Mouse (Mus musculus): ENCODE results near the gene Ldb3. TPM values are rescaled to one million over a fixed set of nuclear protein-coding genes. Genes with fewer than 3 reads are reported as not detected.

Ldb3 gene
- total and polyA plus RNA-seq, 2 experiments from 2014 or later = 376 to 526 TPM

DNA sequence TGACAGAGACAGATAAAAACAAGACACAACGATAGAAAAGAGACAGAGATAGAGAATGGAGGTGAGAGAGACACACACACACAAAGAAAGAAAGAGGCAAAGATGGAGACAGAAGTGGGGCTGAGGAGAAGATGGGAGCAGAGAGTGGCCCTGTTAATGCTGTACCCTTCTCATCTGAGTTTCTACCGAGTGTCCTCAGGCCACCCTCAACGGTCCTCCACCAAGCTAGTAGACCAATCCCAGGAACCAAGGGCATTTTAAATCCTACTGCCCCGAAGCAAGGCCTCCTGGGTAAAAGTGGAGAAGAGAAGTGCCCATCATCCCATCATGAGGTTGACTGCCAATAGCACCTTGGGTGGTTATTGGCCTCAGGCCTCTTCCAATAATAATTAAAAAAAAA is 17.6 kb downstream of the Ldb3 start:
- DNase-seq (ENCODE audit: low spot score) (no peak), ATAC-seq (ENCODE audit: insufficient read depth, low read depth) (no peak)
- Histone ChIP-seq H3K4me2 (ENCODE audit: low read depth, low read length) (no peak overlapping the region), H3K4me3 (ENCODE audit: low read depth, low read length) (no peak overlapping the region), H3K9me3 (replicated peaks; ENCODE audit: control insufficient read depth, low read length) (no peaks in the 10 kb centered on the region), H3K9ac (replicated peaks; ENCODE audit: low read depth, low read length) (no peak overlapping the region), H3K27ac (ENCODE audit: low read depth) (peak overlapping the region; percentile 95), H3K36me3 (replicated peaks; ENCODE audit: control insufficient read depth, insufficient read depth, low read length) (peaks cover 14% of the 10 kb centered on the region), H3K4me1 (ENCODE audit: control insufficient read depth, insufficient read depth) (peaks cover 43% of the 10 kb centered on the region), H3K27me3 (ENCODE audit: control insufficient read depth, insufficient read depth, low read length) (no peaks in the 10 kb centered on the region)
- TF ChIP-seq EP300 (IDR thresholded peaks at IDR 0.05; ENCODE audit: low read depth) (no peak), CTCF (IDR thresholded peaks at IDR 0.05; ENCODE audit: low read depth) (no peak)
- WGBS = 47% methylated on average over 4 of the region's 4 CpGs

DNA sequence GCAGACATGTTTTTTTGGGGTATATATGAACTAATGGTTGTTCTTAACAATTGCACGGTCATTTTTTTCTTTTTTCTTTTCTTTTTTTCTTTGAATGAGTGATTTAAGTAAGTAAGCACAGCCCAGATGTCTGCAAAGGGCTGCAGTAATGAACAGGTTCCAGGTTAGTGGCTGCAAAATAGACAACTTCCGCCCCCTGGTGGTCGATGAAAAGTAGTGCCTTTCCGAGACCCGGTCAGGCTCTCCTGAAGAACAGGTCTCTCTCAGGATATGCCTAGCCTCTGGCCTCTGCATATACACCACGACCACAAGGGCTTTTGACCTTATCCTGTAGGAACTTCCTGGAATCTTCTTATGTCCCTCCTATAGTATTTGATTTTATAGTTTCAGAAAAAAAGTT is 18.2 kb downstream of the Ldb3 start:
- Histone ChIP-seq H3K4me1 (ENCODE audit: control insufficient read depth, insufficient read depth) (peaks cover 44% of the 10 kb centered on the region), H3K27me3 (ENCODE audit: control insufficient read depth, insufficient read depth, low read length) (no peaks in the 10 kb centered on the region), H3K4me3 (ENCODE audit: low read depth, low read length) (no peak overlapping the region), H3K36me3 (replicated peaks; ENCODE audit: control insufficient read depth, insufficient read depth, low read length) (0 out of 2 replicates have a peak, but pooled peaks cover 8% of the 10 kb centered on the region), H3K27ac (ENCODE audit: low read depth) (peak overlapping the region; percentile 95), H3K9me3 (replicated peaks; ENCODE audit: control insufficient read depth, low read length) (no peaks in the 10 kb centered on the region), H3K9ac (replicated peaks; ENCODE audit: low read depth, low read length) (no peak overlapping the region), H3K4me2 (ENCODE audit: low read depth, low read length) (peak overlapping the region; percentile 47)
- TF ChIP-seq EP300 (IDR thresholded peaks at IDR 0.05; ENCODE audit: low read depth) (no peak), CTCF (IDR thresholded peaks at IDR 0.05; ENCODE audit: low read depth) (peak; percentile 83)
- DNase-seq (ENCODE audit: low spot score) (peak; percentile 85), ATAC-seq (ENCODE audit: insufficient read depth, low read depth) (no peak)
- 3% methylated on average over 6 of the region's 6 CpGs for WGBS

DNA sequence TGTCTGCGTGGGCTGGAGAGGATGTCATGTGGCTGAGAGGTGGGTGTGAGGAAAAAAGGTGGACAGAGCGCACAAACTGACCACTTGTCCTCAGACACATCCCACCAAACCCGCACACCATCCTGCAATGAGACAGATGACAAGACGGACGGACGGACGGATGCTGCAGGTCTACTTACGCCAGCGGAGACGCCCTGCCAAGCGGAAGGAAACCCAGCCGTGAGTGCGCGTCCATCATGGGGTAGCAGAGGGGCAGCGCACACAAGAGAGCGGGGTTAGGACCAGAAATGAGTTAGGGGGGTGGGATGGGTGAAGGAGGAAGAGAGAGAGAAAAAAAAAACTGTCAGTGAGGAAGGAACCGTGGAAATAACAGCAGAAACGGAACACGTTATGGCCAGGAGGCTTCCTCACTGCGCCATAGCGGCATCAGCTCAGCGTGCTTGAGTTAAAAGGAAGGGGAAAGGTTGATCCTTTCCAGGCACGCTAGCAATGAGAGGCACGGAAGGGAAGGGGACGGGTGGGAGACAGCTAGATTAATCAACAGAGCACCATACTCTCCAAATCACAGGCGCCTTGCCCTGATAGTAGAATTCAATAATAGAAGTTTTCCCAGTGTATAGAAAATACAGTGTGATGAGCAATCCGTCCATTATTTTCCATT is 18.8 kb downstream of the Ldb3 start:
- Histone ChIP-seq H3K4me1 (ENCODE audit: control insufficient read depth, insufficient read depth) (peaks cover 44% of the 10 kb centered on the region), H3K4me3 (ENCODE audit: low read depth, low read length) (peak overlapping the region; percentile 12), H3K9me3 (replicated peaks; ENCODE audit: control insufficient read depth, low read length) (no peaks in the 10 kb centered on the region), H3K27ac (ENCODE audit: low read depth) (peak overlapping the region; percentile 74), H3K27me3 (ENCODE audit: control insufficient read depth, insufficient read depth, low read length) (no peaks in the 10 kb centered on the region), H3K9ac (replicated peaks; ENCODE audit: low read depth, low read length) (0 out of 2 replicates have a peak overlapping the region, but pooled peaks have one; percentile 21), H3K4me2 (ENCODE audit: low read depth, low read length) (peak overlapping the region; percentile 47), H3K36me3 (replicated peaks; ENCODE audit: control insufficient read depth, insufficient read depth, low read length) (0 out of 2 replicates have a peak, but pooled peaks cover 4% of the 10 kb centered on the region)
- no peak for DNase-seq (ENCODE audit: low spot score)
- WGBS = 18% methylated on average over 27 of the region's 27 CpGs
- ATAC-seq (ENCODE audit: insufficient read depth, low read depth) = no peak
- TF ChIP-seq EP300 (IDR thresholded peaks at IDR 0.05; ENCODE audit: low read depth) (no peak), CTCF (IDR thresholded peaks at IDR 0.05; ENCODE audit: low read depth) (no peak)

DNA sequence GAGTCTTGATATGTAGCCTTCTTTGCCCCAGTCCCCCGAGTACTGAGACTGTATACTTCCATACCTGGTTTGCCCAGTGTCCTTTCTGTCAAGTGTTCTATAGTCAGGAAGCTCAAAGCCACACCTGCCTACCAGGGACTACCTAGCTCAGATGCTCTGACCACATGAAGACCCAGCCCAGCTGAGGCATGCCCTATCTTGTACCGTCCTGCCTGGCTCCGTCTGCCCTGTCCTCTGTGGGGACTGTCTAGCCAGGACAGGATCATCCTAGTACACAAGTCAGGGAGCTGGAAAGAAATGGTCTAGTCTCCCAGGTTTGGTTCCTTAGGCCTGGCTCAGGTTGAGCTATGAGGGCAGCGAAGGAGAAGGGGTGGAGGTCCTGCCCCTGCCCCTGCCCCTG is 19.9 kb downstream of the Ldb3 start:
- Histone ChIP-seq H3K27ac (ENCODE audit: low read depth) (peak overlapping the region; percentile 74), H3K9me3 (replicated peaks; ENCODE audit: control insufficient read depth, low read length) (no peaks in the 10 kb centered on the region), H3K4me2 (ENCODE audit: low read depth, low read length) (no peak overlapping the region), H3K9ac (replicated peaks; ENCODE audit: low read depth, low read length) (no peak overlapping the region), H3K36me3 (replicated peaks; ENCODE audit: control insufficient read depth, insufficient read depth, low read length) (0 out of 2 replicates have a peak, but pooled peaks cover 4% of the 10 kb centered on the region), H3K4me3 (ENCODE audit: low read depth, low read length) (no peak overlapping the region), H3K4me1 (ENCODE audit: control insufficient read depth, insufficient read depth) (peaks cover 42% of the 10 kb centered on the region), H3K27me3 (ENCODE audit: control insufficient read depth, insufficient read depth, low read length) (no peaks in the 10 kb centered on the region)
- WGBS = 48% methylated on average over 4 of the region's 4 CpGs
- ATAC-seq (ENCODE audit: insufficient read depth, low read depth) = no peak
- DNase-seq (ENCODE audit: low spot score) = no peak
- TF ChIP-seq CTCF (IDR thresholded peaks at IDR 0.05; ENCODE audit: low read depth) (no peak), EP300 (IDR thresholded peaks at IDR 0.05; ENCODE audit: low read depth) (peak; percentile 15; the same call in 1 of the 2 replicates)

DNA sequence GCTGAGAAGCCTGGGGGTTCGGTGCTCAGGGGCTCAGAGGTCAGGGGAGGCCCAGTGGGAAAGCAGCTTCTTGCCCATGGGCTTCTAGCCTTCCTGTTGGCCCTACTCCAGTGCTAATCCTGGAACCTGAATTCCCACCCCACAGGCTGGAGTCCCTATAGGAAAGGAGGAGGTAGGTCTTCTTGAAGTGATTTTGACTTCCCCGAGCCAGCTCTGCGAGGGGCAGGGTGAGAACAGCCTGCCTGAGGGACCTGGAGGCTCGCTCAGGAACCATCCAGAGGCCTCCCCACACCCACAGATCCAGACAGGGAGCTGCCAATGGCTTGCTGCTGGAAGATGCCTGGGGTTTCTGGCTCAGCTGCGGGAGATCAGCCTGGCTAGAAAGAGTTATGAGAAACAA is 20.8 kb downstream of the Ldb3 start:
- Histone ChIP-seq H3K4me3 (ENCODE audit: low read depth, low read length) (no peak overlapping the region), H3K4me2 (ENCODE audit: low read depth, low read length) (no peak overlapping the region), H3K27me3 (ENCODE audit: control insufficient read depth, insufficient read depth, low read length) (no peaks in the 10 kb centered on the region), H3K9me3 (replicated peaks; ENCODE audit: control insufficient read depth, low read length) (no peaks in the 10 kb centered on the region), H3K27ac (ENCODE audit: low read depth) (peak overlapping the region; percentile 74), H3K36me3 (replicated peaks; ENCODE audit: control insufficient read depth, insufficient read depth, low read length) (0 out of 2 replicates have a peak, but pooled peaks cover 6% of the 10 kb centered on the region), H3K4me1 (ENCODE audit: control insufficient read depth, insufficient read depth) (peaks cover 33% of the 10 kb centered on the region), H3K9ac (replicated peaks; ENCODE audit: low read depth, low read length) (no peak overlapping the region)
- 17% methylated on average over 5 of the region's 5 CpGs for WGBS
- TF ChIP-seq EP300 (IDR thresholded peaks at IDR 0.05; ENCODE audit: low read depth) (peak; percentile 13; the same call in 1 of the 2 replicates), CTCF (IDR thresholded peaks at IDR 0.05; ENCODE audit: low read depth) (no peak)
- DNase-seq (ENCODE audit: low spot score) = no peak
- peak; percentile 24 for ATAC-seq (ENCODE audit: insufficient read depth, low read depth)
